Mouse (Mus musculus): Measurements from ENCODE around the gene Eif4e1b.
"Not testable (repeated sequence)": the region's sequence is repeated elsewhere in the genome, so short reads cannot be mapped to it uniquely, and the experiment has no call there.

The Eif4e1b gene

DNA sequence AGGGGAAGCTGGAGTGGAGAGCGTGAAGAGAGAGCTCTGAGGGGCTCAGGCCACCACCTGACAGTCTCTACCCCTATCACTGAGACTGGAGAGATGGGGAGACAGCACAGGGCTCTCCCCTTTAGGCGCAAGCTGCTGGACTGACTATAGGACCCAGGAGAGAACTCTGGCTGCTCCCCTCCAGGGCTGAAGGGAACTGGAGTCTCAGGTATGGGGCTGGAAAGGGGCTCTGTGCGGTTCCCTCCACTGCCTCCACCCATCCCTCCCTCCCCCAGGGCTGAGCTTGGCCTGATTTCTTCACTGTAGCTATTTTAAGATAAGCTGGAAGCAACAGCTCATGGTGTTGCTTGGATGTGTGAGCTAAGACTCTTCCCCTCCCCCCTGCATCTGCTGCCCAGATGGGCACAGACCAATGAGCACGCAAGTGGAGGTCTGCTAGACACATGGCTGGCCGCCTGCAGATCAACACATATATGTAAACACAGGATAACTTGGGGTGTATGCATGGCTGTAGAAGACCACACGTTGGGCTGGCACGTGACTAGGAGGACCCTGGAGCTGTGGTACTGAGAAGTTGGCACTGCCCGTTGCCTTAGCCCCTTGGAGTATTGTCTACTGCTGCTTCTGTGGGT, 23.5 kb upstream of the Eif4e1b start:
- DNase-seq (ENCODE audit: low read depth): no peak

GRCm38 (mm10) chr13:54760906-54761305, 22.9 kb upstream of the Eif4e1b start:
- DNase-seq (ENCODE audit: low read depth): no peak

DNA sequence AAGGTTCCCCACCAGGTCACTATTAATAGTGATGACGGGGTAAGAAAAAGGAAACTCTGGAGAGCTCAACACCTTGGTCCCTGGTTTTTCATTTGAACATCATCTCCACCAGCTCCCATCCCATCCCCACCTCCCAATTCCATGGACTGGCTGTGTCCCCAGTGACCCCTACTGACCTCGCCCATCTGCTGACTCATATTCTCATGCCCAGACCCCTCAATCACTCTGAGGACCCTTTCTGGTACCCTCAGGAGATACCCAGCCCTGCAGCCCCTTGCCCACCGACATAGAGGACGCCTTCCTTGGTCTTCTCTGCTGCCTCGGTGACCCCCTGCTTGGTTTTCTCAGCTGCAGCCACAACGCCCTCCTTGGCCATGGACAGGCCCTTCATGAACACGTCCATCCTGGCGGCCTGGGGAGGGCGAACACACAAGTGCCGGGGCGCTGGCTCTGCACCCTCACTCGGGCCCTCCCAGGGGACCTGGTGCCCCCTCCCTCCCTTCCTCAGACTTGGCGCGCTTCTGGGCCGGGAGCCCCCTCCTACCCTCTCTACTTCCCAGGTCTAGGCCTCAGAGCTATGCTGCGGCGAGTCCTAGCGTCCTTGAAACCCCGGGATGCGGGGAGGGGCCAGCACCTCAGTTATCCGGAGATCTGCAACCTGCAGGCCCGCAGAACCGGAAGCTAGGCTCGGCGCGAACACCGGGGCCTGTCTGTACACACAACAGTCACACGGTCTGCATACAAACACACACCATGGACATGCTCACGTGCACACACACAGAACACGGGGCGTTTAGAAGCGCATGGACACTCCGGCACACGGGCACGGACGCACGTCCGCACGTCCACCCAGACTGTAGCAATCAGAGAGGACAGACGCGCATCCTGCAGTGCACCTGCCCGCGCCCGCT, 18.3 kb upstream of the Eif4e1b start:
- no peak for DNase-seq (ENCODE audit: low read depth)

DNA sequence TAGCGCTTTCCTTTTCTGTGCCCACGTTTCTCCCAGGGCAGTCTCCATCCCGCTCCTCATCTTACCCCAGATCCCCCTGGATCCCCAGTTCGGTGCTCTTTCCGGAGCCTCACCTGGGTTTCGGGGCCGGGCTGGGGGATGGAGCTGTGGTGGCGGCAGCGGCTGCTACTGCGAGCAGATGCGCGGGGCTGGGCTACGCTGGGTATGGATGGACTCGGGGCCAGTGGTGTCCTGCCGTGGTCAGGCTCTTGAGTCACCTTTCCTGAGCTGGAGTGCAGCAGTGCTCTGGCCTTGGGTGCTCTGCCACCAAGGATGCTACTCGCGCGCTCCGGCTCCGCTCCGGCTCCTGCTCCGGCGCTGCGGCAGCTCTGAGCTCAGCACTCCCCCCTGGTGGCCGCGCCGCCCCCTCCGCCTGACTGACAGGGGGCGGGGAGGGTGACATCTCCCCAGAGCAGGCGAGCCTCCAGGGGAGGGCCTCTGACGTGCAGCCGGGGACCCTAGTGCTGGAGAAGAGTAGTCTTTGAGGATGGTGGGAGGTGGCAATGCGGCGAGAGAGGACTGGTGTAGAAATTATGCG, 17.5 kb upstream of the Eif4e1b start, which contains the start of gene Sncb:
Sncb (minus strand) TSS at position 404 of the 577 bp plus-strand sequence.
- DNase-seq (ENCODE audit: low read depth): no peak

- no peak for DNase-seq (ENCODE audit: low read depth)
These were observed 16.8 kb upstream of the Eif4e1b start for GRCm38 (mm10) chr13:54767012-54767411.

DNA sequence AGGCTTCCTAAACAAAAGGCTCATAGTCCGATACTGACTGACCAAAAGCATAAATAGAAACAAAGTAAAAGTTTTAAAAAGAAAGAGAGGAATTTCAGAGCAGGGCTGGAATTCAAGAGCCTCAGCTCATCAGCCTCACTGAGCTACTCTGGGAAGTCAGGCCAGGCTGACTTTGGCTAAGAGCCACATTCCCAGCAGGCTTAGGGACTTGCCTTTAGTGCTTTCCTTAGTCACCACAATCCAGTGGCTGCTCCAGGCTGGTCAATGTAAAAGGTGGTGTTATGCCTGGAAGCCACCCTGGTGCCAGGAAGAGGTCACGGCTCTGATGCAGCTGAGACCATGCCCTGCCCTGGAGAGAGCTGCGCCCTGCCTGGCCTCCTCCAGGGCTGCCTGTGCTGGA, 3.2 kb upstream of the Eif4e1b start:
- DNase-seq (ENCODE audit: low read depth): peak; percentile 57

GRCm38 (mm10) chr13:54781086-54781485, 2.7 kb upstream of the Eif4e1b start:
- DNase-seq (ENCODE audit: low read depth): no peak

DNA sequence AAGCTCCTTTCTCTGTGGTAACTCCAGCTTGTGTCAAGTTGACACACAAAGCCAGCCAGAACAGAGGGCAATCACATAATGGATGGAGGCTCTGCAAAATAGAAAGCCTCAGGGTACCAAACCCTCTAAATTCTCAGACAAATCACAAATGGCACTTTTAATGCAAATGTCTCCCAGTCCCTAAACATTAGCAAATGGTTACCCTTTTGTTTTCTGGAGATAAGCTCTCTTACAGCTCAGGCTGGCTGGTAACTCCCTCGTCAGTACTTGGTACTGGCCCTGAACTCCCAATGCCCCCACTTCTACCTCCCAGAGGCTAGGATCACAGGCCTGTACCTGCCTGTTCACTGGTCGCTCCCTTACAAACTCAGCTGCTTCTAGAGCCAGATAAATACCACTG, 563 bp upstream of the Eif4e1b start:
- no peak for DNase-seq (ENCODE audit: low read depth)

DNA sequence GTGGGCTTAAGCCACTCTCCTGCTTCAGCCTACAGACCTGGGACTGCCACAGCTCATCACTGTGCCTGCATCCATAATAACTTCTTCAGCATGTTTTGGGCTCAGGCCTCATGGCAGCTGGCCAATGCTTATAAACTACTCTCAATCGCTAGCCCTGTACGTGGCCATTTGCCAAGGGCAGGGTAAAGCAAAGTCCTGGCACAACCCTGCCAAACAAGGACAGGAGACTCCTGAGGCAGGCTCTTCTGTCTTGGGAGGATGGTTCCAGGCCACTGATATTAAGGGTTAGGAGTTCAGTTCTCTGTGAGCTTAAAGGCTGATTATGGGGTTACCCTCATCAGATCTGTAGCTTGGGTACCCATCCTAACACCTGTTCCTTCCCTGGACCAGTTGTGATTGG, 3.8 kb downstream of the Eif4e1b start:
- not testable (repeated sequence) for DNase-seq (ENCODE audit: low read depth)

DNA sequence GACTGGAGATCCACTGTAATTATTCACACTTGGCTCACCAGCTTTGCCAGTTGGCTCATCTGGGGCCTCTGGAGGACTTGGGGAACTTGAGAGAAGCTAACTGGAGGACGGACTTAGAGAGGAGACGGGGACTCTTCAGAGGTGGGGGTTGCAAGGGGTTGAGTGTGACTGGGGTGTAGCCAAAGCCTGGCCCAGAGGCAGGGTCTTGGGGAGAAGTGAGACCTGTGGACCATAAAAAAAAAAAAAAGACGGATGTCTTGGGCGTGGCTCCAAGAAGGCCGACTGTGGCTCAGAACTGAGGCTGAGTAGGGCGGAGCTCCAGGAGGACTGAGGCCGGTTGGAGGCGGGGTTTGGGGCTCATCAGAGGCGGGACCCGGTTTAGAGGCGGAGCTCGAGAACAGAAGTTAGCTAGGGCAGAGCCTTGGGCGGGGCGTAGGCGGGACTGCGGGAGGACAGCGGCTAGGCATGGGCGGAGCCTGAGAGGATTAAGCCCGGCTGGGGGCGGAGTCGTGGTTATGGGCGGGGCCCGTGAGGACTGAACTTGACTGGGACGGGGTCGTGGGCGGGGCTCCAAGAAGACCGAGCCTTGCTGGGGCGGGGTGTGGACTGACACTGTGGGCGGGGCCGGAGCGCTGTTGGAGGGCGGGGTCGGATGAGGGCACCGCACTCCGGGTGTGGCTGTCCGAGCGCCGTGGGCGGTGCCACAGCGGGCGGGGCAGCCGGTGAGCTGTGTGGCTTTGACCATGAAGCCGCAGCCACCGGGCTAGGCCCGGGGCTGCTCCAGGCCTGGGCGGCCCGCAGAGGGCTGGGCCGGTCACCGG, 5.2 kb downstream of the Eif4e1b start, which contains the start of gene Tspan17:
Tspan17 (plus strand) TSS at position 638 of the 821 bp plus-strand sequence.
- peak; percentile 91 for DNase-seq (ENCODE audit: low read depth)

DNA sequence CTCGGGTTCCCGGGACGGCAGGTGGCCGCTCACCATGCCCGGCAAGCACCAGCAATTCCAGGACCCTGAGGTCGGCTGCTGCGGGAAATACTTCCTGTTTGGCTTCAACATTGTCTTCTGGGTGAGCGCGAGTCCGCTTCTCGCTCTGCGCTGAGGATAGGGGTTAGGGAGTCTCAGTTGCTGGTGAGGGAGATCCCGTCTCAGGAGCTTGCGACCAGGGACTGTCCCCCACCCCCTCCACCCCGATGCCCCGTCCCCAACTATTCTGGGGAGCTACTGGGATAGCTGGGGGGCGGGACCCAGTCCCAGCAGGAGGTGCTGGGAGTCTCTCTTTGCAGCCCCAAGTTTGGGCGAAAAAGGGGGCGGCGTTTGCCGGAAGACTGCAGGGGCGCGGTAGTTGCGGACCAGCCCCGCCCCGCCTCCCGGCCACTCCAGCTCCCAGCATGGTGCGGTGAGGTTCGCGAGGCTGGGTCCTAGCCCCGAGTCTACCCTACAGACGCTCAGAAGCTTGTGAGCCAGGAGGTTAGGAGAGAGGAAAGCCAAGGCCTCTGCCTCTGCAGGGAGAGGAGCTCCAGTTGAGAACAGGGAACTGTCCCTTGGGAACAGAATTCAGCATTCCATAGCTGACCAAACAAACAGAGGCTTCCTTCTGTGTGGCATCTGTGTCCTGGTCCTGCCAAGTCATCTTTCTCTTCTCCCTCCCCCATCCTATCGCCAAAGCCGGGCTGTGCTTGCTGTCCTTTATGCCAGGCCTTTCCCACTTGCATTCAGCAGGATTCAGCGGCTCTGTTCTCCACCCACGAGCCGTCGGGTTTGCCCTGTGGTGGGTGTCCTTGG, 6.0 kb downstream of the Eif4e1b start:
- no peak for DNase-seq (ENCODE audit: low read depth)

DNA sequence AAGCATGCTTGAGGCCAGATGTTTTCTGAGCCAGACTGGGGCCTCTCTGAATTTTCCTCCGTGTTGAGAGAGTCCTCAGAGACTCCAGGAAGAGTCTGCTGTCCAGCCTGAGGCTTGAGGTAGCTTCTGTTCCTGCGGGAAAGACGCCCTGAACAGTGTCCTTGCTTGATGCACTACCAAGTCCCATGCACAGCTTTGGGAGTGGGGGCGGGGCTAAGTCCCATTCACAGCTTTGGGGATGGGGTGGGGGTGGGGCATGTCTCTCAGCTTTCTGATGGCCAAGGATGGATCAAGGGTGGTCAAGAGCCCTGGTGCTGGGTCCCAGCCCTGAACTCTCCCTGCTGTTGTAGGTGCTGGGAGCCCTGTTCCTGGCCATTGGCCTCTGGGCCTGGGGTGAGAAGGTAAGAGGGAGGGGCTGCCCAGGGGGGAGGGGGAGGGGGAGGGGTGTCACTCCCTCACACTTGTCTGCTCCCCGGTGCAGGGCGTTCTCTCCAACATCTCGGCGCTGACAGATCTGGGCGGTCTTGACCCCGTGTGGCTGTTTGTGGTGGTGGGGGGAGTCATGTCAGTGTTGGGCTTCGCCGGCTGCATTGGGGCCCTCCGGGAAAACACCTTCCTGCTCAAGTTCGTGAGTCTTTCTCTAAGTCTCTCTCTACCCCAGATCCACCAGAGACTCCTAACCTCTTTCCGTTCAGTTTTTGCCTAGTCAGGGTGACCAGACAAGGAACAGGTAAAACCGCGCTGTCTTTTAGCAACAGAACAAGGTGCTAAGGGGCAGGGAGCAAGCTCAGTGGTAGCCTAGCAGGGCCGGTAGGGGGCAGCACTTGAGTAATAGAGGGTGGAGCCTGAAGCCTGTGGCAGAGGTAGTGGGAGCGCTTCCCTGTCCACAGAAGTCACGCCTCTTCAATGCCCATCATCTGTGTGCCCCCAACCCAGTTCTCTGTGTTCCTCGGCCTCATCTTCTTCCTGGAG, 8.7 kb downstream of the Eif4e1b start:
- DNase-seq (ENCODE audit: low read depth): no peak

DNA sequence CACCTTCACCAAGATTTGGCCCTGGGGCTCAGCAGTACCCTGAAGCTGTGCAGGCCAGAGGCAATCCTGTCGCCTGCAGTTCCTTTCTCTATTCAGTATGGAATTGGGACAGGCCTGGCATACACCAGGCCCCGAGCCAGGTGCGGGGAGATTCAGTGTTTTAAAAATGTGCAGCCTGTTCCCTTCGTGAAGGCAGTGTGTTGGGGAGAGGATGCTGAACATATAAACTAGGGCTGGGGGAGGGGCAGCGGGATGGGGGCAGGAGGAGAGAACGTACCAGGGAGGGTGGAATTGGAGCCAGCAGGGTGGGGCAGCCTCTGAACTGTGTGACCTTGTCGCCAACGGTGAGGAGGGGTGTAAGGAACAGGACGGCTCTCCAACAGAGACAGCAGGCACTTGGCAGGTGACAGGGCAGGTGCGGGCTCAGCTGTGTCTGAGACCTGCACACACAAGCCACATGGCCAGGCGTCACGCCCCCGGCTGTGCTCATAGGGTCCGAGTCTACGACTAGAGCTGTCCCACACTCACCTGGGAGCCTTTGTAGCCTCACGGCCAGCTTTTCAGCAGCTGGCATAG, 10.3 kb downstream of the Eif4e1b start:
- no peak for DNase-seq (ENCODE audit: low read depth)

DNA sequence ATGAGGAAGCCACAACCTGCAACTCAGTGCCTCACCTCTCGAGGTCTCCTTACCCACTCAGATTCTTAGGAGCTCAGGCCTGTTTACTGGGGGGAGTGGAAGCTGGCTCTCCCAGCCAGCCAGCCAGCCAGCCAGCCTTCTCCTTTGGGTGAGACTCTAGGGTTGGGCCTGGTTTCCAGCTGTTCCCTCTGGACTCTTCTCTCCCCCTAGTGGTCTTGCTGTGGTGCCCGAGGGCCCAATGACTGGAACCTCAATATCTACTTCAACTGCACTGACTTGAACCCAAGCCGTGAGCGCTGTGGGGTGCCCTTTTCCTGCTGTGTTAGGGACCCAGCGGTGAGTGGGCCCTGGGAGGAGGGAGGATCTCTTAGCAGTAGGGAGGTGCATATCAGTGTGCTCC, 11.0 kb downstream of the Eif4e1b start:
- no peak for DNase-seq (ENCODE audit: low read depth)

- no peak for DNase-seq (ENCODE audit: low read depth)
These were observed 13.6 kb downstream of the Eif4e1b start for GRCm38 (mm10) chr13:54797356-54797755.

DNA sequence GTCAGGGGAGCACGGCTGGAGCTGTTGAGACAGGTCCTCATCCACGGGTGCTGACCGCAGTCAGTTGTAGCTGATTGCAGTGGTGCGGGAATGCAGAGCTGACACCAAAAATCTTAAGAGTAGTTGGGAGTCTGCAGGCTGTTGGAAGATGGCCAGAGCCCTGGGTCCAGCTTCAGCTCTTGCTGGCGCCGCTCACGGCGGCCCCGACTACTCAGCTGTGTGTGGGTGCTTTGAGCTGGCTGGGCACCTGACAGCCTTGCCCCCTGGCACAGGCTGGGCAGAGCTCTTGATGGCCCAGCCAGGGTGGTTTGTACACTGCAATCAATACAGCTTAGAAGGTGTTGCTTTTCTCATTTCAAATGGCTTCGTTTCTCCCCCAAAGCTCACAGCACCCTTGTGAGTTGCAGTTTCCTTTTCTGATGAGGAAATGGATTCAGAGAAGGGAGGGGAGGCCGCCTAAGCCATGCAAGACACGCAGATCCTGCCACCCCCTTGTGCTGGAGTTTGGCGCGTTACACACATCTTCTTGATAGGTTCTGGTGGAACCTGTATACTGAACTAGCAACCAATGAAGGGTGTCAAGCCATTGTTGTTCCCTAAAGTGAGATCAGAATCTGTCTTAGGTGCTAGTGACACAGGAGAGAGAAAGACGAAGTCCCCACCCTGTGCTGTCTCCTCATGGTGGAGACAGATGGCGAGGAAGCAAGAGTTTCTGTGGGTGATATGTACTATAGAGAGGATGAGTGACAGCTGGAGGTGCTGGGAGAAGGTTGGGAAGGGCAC, 14.3 kb downstream of the Eif4e1b start:
- DNase-seq (ENCODE audit: low read depth): no peak

- no peak for DNase-seq (ENCODE audit: low read depth)
These were observed 14.9 kb downstream of the Eif4e1b start for GRCm38 (mm10) chr13:54798740-54799139.

DNA sequence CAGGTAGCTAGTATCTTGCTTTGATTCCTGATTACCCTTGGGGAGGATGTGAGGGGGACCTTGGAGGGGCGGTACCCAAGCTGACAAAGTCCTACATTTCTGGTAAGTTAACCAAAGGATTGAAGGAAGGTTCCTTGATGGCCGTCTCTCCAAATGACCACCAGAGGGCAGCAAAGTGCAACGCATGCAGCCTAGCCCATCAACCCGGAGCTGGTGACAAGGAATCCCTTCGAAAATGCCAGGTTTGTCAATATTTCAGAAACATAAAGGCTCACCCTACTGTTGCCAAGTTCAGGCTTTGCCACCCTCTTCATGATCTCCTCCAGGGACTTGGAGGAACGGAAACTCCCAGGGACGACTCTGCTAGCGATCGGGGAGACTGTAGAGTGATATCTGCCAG, 15.9 kb downstream of the Eif4e1b start:
- peak; percentile 27 for DNase-seq (ENCODE audit: low read depth)

- DNase-seq (ENCODE audit: low read depth): no peak
These were observed 16.4 kb downstream of the Eif4e1b start for GRCm38 (mm10) chr13:54800206-54800605.

All from fibroblast of lung, adult 2 months (primary cell).